Mouse (Mus musculus) heart, embryonic 15.5 days (tissue): ENCODE data around the gene Rinl. TPM values are rescaled to one million over a fixed set of nuclear protein-coding genes. Genes with fewer than 3 reads are reported as not detected.

ENCODE experiments used
- ATAC-seq: fragments of 200-750 bp; cut with Nextera tagmentation; replicated peaks from 2 replicates; pipeline ENCODE4 v1.8.0; 2017; ENCODE audit warnings: low read depth, moderate TSS enrichment; ENCODE audit not compliant: insufficient number of reproducible peaks, insufficient read depth, low FRiP score
- H3K27ac ChIP-seq: fragments of 300-500 bp; sonication (generic); 2 replicates; pipeline ENCODE4 v1.5.1; 2015; ENCODE audit warnings: mild to moderate bottlenecking, inconsistent platforms
- H3K27me3 ChIP-seq: fragments of 300-500 bp; sonication (generic); 2 replicates; pipeline ENCODE4 v1.6.1; 2015; ENCODE audit warnings: inconsistent platforms
- H3K36me3 ChIP-seq: fragments of 300-500 bp; sonication (generic); 2 replicates; pipeline ENCODE4 v1.6.1; 2015; ENCODE audit warnings: mild to moderate bottlenecking, inconsistent platforms
- H3K4me1 ChIP-seq: fragments of 300-500 bp; sonication (generic); replicated peaks from 2 replicates; pipeline ENCODE4 v1.6.1; 2015; ENCODE audit warnings: inconsistent platforms
- H3K4me2 ChIP-seq: fragments of 300-500 bp; sonication (generic); 2 replicates; pipeline ENCODE4 v1.6.1; 2015; ENCODE audit warnings: inconsistent platforms, mild to moderate bottlenecking, moderate library complexity
- H3K4me3 ChIP-seq: fragments of 300-500 bp; sonication (generic); 2 replicates; pipeline ENCODE4 v1.5.1; 2015; ENCODE audit warnings: mild to moderate bottlenecking, inconsistent platforms
- H3K9ac ChIP-seq: fragments of 300-500 bp; sonication (generic); 2 replicates; pipeline ENCODE4 v1.6.1; 2015; ENCODE audit warnings: mild to moderate bottlenecking, inconsistent platforms
- H3K9me3 ChIP-seq: fragments of 300-500 bp; sonication (generic); replicated peaks from 2 replicates; pipeline ENCODE4 v1.6.1; 2016; ENCODE audit warnings: inconsistent platforms
- WGBS: fragments of 180-500 bp; shearing (Covaris S2); methylation state at CpG from one replicate; pipeline ENCODE4 v1.1.7; 2015; ENCODE audit warnings: mixed read lengths; 5-methylcytosine and 5-hydroxymethylcytosine counted together
- polyA plus RNA-seq: library from polyadenylated mRNA; unstranded; fragments of >200 nt; fragmentation: Nextera tagmentation; extraction: Ambion mirVana; gene quantifications from 2 replicates; pipeline ENCODE4 v1.2.1, GENCODE M21; 2015

Rinl gene
- polyA plus RNA-seq, 1 experiment from 2014 or later, result 2.8 TPM

DNA sequence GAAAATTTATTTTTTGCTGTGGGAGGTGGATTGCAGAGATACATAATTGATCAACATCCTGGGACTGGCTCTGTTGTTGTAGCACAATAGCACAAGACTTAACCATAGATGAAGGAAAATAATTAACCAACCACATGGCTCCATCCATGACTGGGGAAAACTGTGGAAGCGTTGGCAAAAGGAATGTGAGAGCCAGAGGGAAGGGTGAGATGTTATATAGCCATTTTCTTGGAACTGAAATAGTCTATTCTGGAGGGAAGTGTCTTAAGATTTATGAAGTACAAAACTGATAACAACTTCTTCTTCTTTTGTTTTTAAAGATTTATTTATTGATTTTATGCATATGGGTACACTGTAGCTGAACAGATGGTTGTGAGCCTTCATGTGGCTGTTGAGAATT is 58.5 kb downstream of the Rinl start:
- no peak overlapping the region for H3K4me3 ChIP-seq
- peaks cover 3% of the 10 kb centered on the region; the same call in 1 of the 2 replicates for H3K4me1 ChIP-seq
- no peak overlapping the region for H3K4me2 ChIP-seq
- no peaks in the 10 kb centered on the region for H3K27me3 ChIP-seq
- no peak for ATAC-seq
- no peaks in the 10 kb centered on the region for H3K36me3 ChIP-seq
- H3K9me3 ChIP-seq, result no peaks in the 10 kb centered on the region
- H3K27ac ChIP-seq, result no peak overlapping the region
- no peak overlapping the region for H3K9ac ChIP-seq
- 80% methylated on average over 1 of the region's 1 CpGs for WGBS

Other genes starting within 250 kb of the Rinl start
- gene Sycn, start 248.1 kb upstream of the Rinl start, polyA plus RNA-seq, result not detected in 2 replicates
- not detected in 2 replicates for gene Nccrp1, start 241.7 kb upstream of the Rinl start, polyA plus RNA-seq
- gene Samd4b, start 190.8 kb upstream of the Rinl start, polyA plus RNA-seq, result 17.9 and 25.6 TPM in 2 replicates
- 23.3 and 32.3 TPM in 2 replicates for gene Pak4, start 190.8 kb upstream of the Rinl start, polyA plus RNA-seq
- not detected in 2 replicates for gene Acp7, start 157.6 kb upstream of the Rinl start, polyA plus RNA-seq
- 3.4 and 3.9 TPM in 2 replicates for gene Fbxo27, start 96.1 kb upstream of the Rinl start, polyA plus RNA-seq
- gene Fbxo17, start 72.2 kb upstream of the Rinl start, polyA plus RNA-seq, result 7.7 and 9.7 TPM in 2 replicates
- 102 and 109 TPM in 2 replicates for gene Mrps12, start 47.1 kb upstream of the Rinl start, polyA plus RNA-seq
- 16.8 and 20.6 TPM in 2 replicates for gene Sars2, start 47.0 kb upstream of the Rinl start, polyA plus RNA-seq
- gene Ccer2, start 32.8 kb upstream of the Rinl start, polyA plus RNA-seq, result not detected in 2 replicates
- 50.3 and 58.4 TPM in 2 replicates for gene Sirt2, start 22.2 kb upstream of the Rinl start, polyA plus RNA-seq
- 26.6 and 35.8 TPM in 2 replicates for gene Nfkbib, start 21.5 kb upstream of the Rinl start, polyA plus RNA-seq
- gene Hnrnpl, start 19.6 kb downstream of the Rinl start, polyA plus RNA-seq, result 152 and 158 TPM in 2 replicates
- 224 and 234 TPM in 2 replicates for gene Ech1, start 36.2 kb downstream of the Rinl start, polyA plus RNA-seq
- gene Lgals4, start 44.9 kb downstream of the Rinl start, polyA plus RNA-seq, result 8.2 and 9.1 TPM in 2 replicates
- gene Lgals7, start 74.9 kb downstream of the Rinl start, polyA plus RNA-seq, result 1.7 and 2.7 TPM in 2 replicates
- gene Capn12, start 92.5 kb downstream of the Rinl start, polyA plus RNA-seq, result 0.33 and 0.42 TPM in 2 replicates
- 236 and 281 TPM in 2 replicates for gene Actn4, start 173.4 kb downstream of the Rinl start, polyA plus RNA-seq
- 239 and 261 TPM in 2 replicates for gene Eif3k, start 192.9 kb downstream of the Rinl start, polyA plus RNA-seq
- 2.8 and 7.6 TPM in 2 replicates for gene Map4k1, start 193.1 kb downstream of the Rinl start, polyA plus RNA-seq